Mouse (Mus musculus): ENCODE data around the gene Elmsan1.

GRCm38 (mm10) chr12:84148622-84149012 lies 70.1 kb downstream of the Elmsan1 start:
- TF ChIP-seq POLR2A (IDR thresholded peaks at IDR 0.05; ENCODE audit: low read depth, low read length) = no peak
- TF ChIP-seq CTCF (IDR thresholded peaks at IDR 0.05; ENCODE audit: extremely low read depth, insufficient read length, insufficient replicate concordance, low read depth, low read length) = no peak
